Mouse (Mus musculus): ENCODE results near the gene Lemd1.

Gene Lemd1

DNA sequence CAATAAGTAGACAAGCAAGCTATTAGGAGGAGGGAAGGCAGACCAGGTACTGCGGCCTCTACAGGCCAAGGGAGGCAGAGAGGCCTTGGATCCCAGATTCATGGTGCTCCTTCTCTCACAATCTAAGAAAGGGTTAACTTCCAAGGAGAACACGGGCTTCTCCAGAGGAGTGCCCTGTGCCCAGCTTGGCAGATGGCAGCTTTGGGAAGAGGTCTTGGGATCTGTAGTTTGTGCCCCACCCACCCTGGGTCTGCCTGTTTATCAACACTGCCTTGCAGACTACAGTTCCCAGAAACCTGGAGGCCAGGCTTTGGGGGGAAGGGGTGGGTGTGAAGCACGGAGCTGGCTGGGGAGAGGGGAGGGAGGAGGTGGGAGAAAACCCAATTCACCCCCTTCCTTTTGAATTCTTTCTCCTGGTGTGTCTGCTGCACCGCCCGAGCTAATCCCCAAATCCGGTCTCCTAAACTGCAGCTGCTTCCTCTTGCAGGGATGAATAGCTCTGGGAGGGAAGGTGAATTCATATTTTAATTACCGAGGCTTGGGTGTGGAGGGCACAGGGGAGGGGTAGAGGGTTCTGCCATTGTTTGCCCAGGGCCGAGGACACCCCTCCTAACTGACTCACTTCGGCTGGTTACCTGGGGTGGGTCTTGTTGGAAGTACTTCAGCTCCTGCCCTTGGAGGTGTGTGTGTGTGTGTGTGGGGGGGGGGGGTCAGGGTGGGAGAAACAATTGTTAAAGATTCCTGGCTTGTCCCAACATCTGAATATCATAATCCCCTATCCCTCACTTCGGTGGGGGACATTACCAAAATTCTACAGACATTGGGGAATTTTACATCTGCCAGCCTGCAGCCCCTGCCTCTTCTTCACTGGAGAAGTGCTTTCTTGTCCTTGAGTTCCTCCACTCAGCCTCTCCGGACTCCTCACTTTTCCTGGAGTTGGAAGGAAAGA is 9.6 kb downstream of the Lemd1 start:
- peak; percentile 79 to 92 for DNase-seq (ENCODE audit: low spot score in 2 of 2)

DNA sequence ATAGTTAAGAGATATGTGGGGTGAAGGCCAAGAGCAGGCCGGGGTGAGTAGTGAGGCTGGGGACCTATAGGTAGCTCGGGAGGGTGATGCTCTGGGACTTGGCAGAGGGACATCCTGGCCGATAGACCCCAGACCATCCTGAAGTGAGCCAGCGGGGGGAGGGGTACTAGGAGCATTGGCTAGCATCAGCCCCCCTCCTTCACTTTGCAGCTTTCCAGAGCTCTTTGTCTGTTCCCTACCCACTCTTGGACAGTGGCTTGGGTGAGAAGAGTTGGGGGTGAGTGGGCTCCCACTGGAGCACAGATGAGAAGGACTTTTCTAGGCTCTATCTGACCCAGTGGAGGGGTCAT is 10.3 kb downstream of the Lemd1 start:
- peak in 1 of 2 experiments; percentile 19 for DNase-seq (ENCODE audit: low spot score in 2 of 2)

DNA sequence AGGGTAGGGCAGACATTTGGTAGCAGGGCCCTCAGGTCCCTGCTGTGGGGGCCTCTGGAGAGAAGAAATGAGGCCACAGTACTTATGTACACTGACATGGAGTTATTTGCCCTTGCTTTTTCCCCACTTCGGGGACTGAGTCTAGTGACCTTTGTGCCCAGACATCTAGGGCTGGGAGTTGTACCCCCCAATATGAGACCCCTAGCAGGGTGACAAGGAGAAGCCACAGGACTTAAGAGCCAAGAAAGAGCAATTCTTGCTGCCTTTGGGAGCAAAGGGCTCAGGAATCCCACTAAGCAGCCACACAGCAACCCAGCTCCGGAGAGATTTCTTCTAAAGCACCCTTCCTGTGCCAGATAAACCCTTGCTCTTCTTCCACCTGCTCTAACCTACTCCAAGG is 10.7 kb downstream of the Lemd1 start:
- no peak for DNase-seq (ENCODE audit: low spot score in 2 of 2)

DNA sequence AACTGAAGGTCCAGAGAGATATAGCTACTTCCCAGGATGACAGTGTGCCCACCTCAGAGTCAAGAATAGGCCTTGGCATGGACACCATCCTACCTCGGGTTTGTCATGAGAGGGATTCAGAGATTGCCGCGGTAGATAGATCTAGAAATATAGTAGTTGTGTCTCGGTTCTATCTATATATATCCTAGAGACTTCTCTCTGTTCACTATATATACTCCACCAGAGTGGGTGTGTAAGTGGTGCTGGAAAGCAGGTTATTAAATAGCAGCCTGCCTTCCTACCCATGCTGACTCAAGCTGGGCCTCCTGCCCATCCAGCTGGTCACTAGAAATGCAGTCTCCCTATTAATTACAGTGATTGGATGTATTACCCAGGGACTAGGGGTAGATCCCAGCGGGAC is 11.5 kb downstream of the Lemd1 start:
- no peak for DNase-seq (ENCODE audit: low spot score in 2 of 2)

DNA sequence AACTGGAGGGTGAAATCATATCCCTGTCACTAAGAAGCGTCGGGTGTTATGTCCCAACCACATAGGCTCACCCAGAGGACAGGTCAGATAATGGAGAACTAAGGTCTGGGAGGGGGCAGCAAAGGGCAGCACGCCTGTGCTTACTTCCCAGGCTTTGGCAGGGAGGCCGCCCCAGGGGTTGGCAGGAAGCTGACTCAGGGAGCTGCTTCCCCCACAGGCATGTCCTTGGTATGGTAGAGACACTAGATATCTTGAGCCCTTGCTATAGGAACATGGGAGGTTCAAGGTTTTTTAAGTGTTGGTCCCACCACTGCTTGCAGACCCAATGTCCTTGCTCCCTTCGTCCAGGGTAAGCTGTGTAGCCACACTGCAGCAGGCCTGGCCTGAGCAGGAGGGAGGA is 14.7 kb downstream of the Lemd1 start:
- DNase-seq (ENCODE audit: low spot score in 2 of 2) = no peak

GRCm38 (mm10) chr1:132206828-132207227 is 15.6 kb downstream of the Lemd1 start:
- DNase-seq (ENCODE audit: low spot score in 2 of 2) = no peak

DNA sequence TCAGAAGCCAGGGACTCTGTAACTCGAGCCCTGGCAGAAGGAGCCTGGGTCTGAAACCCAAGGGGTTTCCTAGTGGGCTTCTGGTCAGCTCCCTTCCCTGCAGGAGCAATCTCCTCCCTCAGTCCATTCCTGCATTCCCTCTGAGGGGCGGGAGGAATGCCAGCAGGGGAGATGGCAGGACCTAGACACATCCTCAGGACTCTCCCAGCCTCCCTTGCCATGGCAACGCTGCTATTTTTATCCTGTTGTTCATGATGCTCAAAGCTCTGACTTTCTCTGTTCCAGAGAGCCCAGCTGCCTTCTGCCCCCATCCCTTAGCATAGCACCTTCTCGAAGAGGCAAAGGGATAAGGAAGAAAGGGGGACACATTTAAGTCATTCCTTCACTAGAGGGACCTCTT is 16.9 kb downstream of the Lemd1 start:
- DNase-seq (ENCODE audit: low spot score in 2 of 2) = peak; percentile 61 to 62

GRCm38 (mm10) chr1:132209400-132209799 is 18.2 kb downstream of the Lemd1 start:
- DNase-seq (ENCODE audit: low spot score in 2 of 2) = no peak

GRCm38 (mm10) chr1:132210922-132211321 is 19.7 kb downstream of the Lemd1 start:
- DNase-seq (ENCODE audit: low spot score in 2 of 2) = no peak

GRCm38 (mm10) chr1:132211672-132212071 is 20.4 kb downstream of the Lemd1 start:
- no peak for DNase-seq (ENCODE audit: low spot score in 2 of 2)

DNA sequence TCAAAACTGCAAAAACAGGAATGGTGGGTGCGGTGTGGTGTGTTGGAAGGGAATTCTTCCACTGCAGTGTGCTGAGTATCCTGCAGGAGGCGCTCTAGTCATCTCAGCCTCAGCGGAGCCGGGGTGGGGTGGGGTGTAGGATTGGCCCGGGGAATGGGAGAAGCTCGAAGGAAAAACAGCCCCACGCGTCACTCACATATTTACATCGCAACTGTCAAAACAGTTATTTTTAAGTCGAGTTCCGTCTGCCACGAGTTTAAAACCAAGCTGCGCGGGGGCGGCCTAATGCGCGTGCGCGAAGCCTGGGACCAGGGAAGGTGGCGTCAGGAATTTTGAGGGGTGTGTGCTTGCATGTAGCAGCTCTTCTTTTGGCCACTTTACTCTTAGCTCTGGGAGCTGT is 21.0 kb downstream of the Lemd1 start:
- DNase-seq (ENCODE audit: low spot score in 2 of 2) = peak; percentile 83 to 87

DNA sequence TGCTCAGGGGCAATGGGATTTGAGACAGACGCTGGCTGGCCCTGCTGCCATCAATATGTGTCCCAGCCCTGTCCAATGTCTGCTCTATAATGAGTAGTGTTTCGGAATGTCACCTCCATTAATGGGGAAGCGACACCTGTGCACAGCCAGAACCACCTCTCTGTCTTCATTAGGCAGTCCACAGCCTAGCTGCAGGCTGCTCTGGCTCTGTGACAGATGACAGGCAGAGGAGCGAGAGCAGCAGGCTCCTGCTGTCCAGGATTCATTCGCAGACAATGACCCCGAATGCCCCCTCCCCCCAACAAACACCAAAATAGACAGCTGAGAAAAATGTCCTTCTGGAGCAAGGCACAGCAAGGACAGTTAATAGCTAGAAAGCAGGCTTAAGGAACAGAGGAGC is 21.8 kb downstream of the Lemd1 start:
- DNase-seq (ENCODE audit: low spot score in 2 of 2) = no peak

- no peak for DNase-seq (ENCODE audit: low spot score in 2 of 2)
Measured at GRCm38 (mm10) chr1:132216276-132216675, 25.0 kb downstream of the Lemd1 start.

- DNase-seq (ENCODE audit: low spot score in 2 of 2) = no peak
Measured at GRCm38 (mm10) chr1:132221627-132222026, 30.4 kb downstream of the Lemd1 start.

DNA sequence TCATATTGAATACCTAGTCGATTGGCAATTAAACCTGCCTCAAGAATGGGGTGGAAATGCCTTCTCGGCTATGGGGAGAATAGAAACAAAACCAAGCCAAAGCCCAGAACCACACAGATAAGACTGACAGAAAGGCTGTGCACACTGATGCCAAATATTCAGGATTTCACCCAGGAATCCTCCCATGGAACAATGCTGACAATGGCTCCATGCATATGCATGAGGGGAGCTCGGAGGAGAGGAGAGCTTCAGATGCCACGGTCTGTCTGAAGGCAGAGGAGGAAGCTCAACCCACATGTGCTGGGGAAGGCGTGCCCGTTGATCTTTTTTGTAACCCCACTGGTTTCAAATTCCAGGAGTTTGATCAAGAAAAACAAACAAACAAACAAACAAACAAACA is 30.9 kb downstream of the Lemd1 start:
- no peak for DNase-seq (ENCODE audit: low spot score in 2 of 2)

GRCm38 (mm10) chr1:132226297-132227080 is 35.3 kb downstream of the Lemd1 start:
- no peak for DNase-seq (ENCODE audit: low spot score in 2 of 2)

DNA sequence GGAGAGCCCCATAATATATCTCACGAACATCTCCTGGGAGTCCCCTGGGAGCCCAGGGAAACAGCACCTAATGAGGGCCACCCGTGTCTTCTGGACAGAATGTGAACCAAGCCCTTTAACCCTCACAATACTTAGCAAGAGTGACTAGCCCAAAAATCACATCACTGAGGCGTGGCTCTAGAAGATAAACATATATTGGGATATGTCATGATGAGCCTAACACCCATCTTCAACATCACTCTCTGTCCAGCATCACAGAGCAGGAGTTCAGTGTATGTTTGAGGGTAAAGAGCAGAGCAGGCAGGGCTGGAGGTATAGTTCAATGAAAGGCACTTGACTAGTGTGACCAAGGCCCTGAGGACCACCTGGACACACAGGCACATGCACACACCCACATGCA is 38.4 kb downstream of the Lemd1 start, which contains the start of gene Gm10188:
Gm10188 (minus strand) TSS at position 101 of the 400 bp plus-strand sequence.
- no peak for DNase-seq (ENCODE audit: low spot score in 2 of 2)

- no peak for DNase-seq (ENCODE audit: low spot score in 2 of 2)
Measured at GRCm38 (mm10) chr1:132231470-132232274, 40.4 kb downstream of the Lemd1 start.

DNA sequence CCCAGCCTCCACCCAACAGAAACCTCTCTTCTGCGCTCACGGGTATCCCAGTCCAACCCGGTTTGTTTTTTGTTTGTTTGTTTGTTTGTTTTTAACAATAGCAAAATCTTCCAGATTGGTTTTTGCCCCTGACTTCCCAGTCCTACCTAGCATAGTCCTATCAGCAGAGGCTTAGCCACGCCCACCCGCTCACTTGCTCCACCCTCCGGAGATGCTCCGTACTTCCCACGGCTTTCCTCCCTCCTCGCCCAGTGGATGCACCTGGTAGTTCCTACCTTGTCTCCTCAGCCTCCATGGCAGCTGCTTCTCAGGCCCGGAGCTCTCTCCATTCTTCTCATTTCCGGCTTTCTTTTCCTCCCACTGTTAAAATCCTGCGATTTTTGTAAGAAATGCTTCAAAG is 42.3 kb downstream of the Lemd1 start:
- no peak for DNase-seq (ENCODE audit: low spot score in 2 of 2)

DNA sequence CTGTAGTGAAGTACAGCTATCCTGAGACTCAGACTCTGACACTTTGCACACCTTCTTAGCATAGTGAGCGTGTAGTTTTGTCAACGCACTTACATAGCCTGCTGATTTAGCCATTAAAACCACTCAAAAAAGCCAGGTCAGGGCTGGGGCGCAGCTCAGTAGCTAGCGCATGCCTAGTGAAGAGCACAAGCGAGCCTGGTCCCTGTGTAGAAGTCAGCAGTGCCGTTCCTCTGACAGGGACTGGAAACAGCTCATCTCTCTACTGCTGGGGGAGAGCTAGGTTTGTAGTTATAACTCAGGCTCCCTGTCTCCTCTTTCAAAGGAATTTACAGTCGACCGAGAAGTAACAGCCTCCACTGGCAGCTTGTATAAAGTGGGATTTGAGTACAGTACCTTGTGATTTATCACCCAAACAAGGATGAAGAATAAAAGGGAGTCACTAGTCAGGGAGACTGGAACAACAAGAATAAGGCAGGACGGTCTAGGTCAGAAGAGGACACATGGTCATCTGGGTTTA is 43.6 kb downstream of the Lemd1 start:
- DNase-seq (ENCODE audit: low spot score in 2 of 2) = no peak

DNA sequence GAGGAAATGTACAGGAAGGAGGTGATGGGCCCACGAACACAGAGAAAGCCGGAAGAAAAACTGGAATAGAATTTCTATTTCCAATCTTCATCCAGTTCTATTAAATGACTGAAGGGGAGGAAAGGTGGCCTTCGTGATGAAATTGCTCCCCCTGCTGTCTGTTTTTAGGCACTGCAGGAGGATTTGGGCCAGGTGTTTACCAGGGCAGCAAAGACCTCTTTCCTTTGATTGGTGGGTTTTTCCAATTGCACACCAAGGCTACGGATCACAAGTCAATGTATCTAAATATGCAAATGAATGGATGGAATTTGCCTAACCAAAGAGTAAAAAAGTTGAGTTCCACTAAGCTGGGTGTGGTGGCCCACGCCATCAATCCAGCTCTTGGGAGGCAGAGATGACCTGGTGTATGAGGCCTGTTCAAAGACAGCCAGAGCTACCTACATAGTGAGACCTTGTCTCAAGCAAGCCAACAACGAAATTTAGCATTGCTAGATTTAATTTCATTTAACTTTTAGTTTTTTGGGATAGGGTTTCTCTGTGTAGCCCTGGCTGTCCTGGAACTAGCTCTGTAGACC is 46.4 kb downstream of the Lemd1 start:
- peak in 1 of 2 experiments; percentile 46 for DNase-seq (ENCODE audit: low spot score in 2 of 2)
